Mouse (Mus musculus): Measurements from ENCODE around the gene Cldn12.

DNA sequence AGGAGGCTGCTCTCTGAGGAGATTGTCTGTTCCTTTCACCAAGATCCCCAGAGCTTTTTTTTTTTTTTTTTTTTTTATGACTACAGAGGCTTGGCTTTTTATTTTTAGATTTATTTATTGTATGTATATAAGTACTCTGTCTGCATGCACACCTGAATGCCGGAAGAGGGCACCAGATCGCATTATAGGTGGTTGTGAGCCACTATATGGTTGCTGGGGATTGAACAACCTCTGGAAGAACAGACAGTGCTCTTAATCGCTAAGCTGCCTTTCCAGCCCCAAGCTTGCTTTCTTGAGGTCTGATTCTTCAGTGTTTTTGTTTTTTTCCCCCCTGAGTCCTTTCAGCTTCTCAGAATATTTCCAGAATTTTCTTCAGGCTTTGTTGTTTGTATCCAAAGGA lies 28.7 kb downstream of the Cldn12 start:
- TF ChIP-seq POLR2A (IDR thresholded peaks at IDR 0.05; ENCODE audit: low read depth, low read length) (no peak), CTCF (IDR thresholded peaks at IDR 0.05; ENCODE audit: extremely low read depth, insufficient read depth, insufficient read length, insufficient replicate concordance) (no peak)
